13 mouse cellular contexts compared by ENCODE assay signal in the genomic region with DNA sequence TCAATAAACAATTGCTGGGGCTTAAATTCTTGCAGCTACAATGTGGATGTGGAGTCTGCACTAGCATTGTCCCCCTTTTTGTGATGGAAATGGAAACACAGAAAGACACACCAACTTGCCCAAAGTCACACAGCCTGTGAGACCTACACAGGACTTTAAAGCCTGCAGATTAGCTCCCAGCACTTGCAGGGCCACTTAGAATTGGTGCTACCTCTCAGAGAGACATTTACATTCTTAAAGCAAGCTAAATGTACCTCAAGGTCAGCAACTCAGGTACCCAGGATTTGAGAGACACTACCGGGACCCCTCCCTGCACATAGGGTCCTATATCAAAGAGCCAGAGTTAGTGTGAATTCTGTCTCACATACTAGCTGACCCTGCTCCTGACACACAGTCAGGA.
"Had no signal": no experiment of that assay in that cellular context is flagged by ENCODE, and none has a peak within 500 bp of the region (broad histone marks: within the 10 kb centered on the region; RNA-seq: fewer than 3 reads in every experiment).

No protein-coding gene starts in this region.

- H3K4me1 ChIP-seq: liver, embryonic 13.5 days; lung, embryonic 15.5 days; megakaryocyte, embryonic 14.5 days; midbrain, embryonic 12.5 days had no signal

- H3K4me3 ChIP-seq: left cerebral cortex, adult 2 months; limb, embryonic 15.5 days; liver, embryonic 13.5 days; lung, embryonic 15.5 days; megakaryocyte, embryonic 14.5 days; midbrain, embryonic 12.5 days had no signal

- H3K27me3 ChIP-seq: limb, embryonic 15.5 days; liver, embryonic 13.5 days; lung, embryonic 15.5 days; megakaryocyte, embryonic 14.5 days; midbrain, embryonic 12.5 days had no signal

- DNase-seq: kidney, postnatal 25 days; liver, embryonic 13.5 days; liver, postnatal 0 days; lung, postnatal 14 days; thymus, postnatal 4 days had no signal

- H3K27ac ChIP-seq: left cerebral cortex, adult 2 months; limb, embryonic 15.5 days; liver, embryonic 13.5 days; lung, embryonic 15.5 days; macrophage; midbrain, embryonic 12.5 days; stomach, postnatal 0 days had no signal

- H3K9me3 ChIP-seq: limb, embryonic 15.5 days; liver, embryonic 13.5 days; lung, embryonic 15.5 days; midbrain, embryonic 12.5 days had no signal

- H3K4me2 ChIP-seq: limb, embryonic 15.5 days; liver, embryonic 13.5 days; lung, embryonic 15.5 days; midbrain, embryonic 12.5 days had no signal

- H3K9ac ChIP-seq: limb, embryonic 15.5 days; liver, embryonic 13.5 days; liver, postnatal 0 days; lung, embryonic 15.5 days; midbrain, embryonic 12.5 days had no signal

- H3K36me3 ChIP-seq: liver, embryonic 13.5 days; lung, embryonic 15.5 days had no signal

- ATAC-seq: liver, postnatal 0 days; midbrain, embryonic 16.5 days had no signal
